Mouse (Mus musculus): ENCODE results near the gene 9130023H24Rik. TPM values are rescaled to one million over a fixed set of nuclear protein-coding genes. Genes with fewer than 3 reads are reported as not detected.

9130023H24Rik gene
- total RNA-seq, 2 experiments from 2014 or later: 6.5 to 6.6 TPM

Other genes with a start within 250 kb of the 9130023H24Rik start
- 1 to 10 TPM; 5.6 to 8.0 TPM for gene Pycard, start 244.2 kb downstream of the 9130023H24Rik start, total RNA-seq (2021)
- 10 to 100 TPM in 1 of 2 experiments, 1 to 10 TPM in 1; 5.2 to 24.5 TPM for gene Trim72, start 234.1 kb downstream of the 9130023H24Rik start, total RNA-seq (2021)
- 1 to 10 TPM; 5.4 to 5.9 TPM for gene Itgam, start 175.4 kb downstream of the 9130023H24Rik start, total RNA-seq (2021)
- gene Gm49368, start 175.3 kb downstream of the 9130023H24Rik start, total RNA-seq (2021): under 1 TPM in 1 of 2 experiments, not detected in 1; 0.09 TPM
- gene Itgax, start 108.5 kb downstream of the 9130023H24Rik start, total RNA-seq (2021): 1 to 10 TPM in 1 of 2 experiments, under 1 TPM in 1; 0.54 to 1.5 TPM
- gene Itgad, start 83.7 kb downstream of the 9130023H24Rik start, total RNA-seq (2021): under 1 TPM; 0.57 to 0.91 TPM
- 100 to 1,000 TPM in 1 of 2 experiments, 10 to 100 TPM in 1; 25.0 to 167 TPM for gene Cox6a2, start 31.6 kb downstream of the 9130023H24Rik start, total RNA-seq (2021)
- 10 to 100 TPM; 17.0 to 18.8 TPM for gene Armc5, start 689 bp downstream of the 9130023H24Rik start, total RNA-seq (2021)
- 10 to 100 TPM; 28.6 to 32.5 TPM for gene Tgfb1i1, start 8.8 kb upstream of the 9130023H24Rik start, total RNA-seq (2021)
- gene Slc5a2, start 27.6 kb upstream of the 9130023H24Rik start, total RNA-seq (2021): under 1 TPM in 1 of 2 experiments, not detected in 1; 0.27 TPM
- gene BC017158, start 60.1 kb upstream of the 9130023H24Rik start, total RNA-seq (2021): 10 to 100 TPM; 24.6 to 29.3 TPM
- gene Rgs10, start 180.7 kb upstream of the 9130023H24Rik start, total RNA-seq (2021): 10 to 100 TPM; 13.4 to 14.2 TPM
- gene Tial1, start 223.7 kb upstream of the 9130023H24Rik start, total RNA-seq (2021): 10 to 100 TPM; 77.5 to 92.0 TPM

Measured in adrenal gland, postnatal 10 days (tissue).